In the genomic region with DNA sequence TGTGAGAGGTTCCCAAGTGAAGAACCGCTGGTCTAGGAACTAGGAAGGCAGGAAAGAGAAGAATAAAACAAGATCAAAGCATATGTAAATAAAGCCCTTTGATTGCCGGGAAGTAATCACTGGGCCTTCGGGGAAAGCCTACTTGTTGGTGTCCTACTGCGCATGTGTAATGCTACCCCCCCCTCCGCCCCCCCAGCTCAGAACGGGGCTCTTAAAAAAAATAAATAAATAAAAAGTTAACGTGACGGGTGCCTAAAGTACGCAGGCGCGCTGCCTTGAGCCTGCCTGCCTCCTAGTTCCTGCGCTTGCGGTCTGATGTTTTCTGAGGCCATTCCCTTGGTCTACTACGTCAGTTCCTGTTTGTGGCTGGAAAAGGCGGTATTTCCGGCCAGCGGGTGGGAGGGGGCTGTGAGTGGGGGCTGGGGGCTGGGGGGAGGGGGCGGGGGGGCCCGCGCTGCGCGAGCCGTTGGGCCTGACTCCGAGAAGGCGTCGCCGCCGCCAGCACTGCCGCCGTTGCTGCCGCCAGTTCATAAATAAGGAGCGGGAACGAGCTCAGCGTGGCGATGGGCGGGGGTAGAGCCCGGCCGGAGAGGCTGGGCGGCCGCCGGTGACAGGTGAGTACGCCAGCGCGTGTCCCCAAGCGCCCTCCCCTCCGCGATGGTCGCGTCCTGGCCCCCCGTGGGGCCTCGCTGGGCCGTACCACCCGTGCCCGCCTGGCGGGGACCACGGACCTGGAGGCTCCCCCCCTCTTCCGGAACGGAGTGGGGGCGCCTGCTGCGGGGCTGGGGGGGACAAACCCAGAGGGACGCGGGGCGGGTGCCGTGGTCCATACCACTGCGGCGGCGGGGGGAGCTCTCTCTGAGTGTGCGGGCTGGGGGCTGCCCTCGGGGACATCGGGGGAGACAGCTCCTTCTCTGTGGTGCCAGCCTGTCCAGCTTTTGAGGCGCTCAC, we compare ENCODE assay signal across 8 mouse cellular contexts. TPM values are rescaled to one million over a fixed set of nuclear protein-coding genes. Genes with fewer than 3 reads are reported as not detected.
DNase-seq lines count a peak whose midpoint lies in the region.

A gene (plus strand): TSS at position 287 of the 951 bp plus-strand sequence.

- intact Hi-C loops in left cerebral cortex, postnatal 14 days (cut with DNase I): loop anchor here (5.0 kb wide), 1 partner anchor 61 kb away; a partner anchor contains a TSS

- DNase-seq in adrenal gland, adult (ENCODE audit: inconsistent age in 2 of 2, low spot score in 1 of 2): peak; percentile 93 to 96
- peak; percentile 98 for DNase-seq in embryo, embryonic 10 days (ENCODE audit: low spot score)
- peak; percentile 78 for DNase-seq in gastrocnemius, postnatal 10 days
- DNase-seq in induced T-regulatory cell, adult 2 months (ENCODE audit: low read depth): peak; percentile 98
- DNase-seq in left cerebral cortex, postnatal 14 days (ENCODE audit: low spot score in 2 of 2): peak; percentile 93 to 98
- peak; percentile 98 for DNase-seq in mesoderm, embryonic 11.5 days (ENCODE audit: low read depth, low spot score)
- peak; percentile 91 to 95 for DNase-seq in right cerebral cortex, postnatal 36 days (ENCODE audit: low spot score in 2 of 2)
- DNase-seq in yolk sac, embryonic 10.5 days (ENCODE audit: low spot score): peak; percentile 96

RNA-seq across cellular contexts. Expression of the gene that starts here (rescaled TPM):
- total RNA-seq in gastrocnemius, postnatal 10 days (2021): 100 to 1,000 TPM; 128 to 134 TPM
- total RNA-seq in left cerebral cortex, postnatal 14 days (2021): 100 to 1,000 TPM; 114 to 147 TPM

Comparison
In these comparisons a context has a peak if more than half of its experiments do, and no peak if none do; other contexts are left out.
1. Peak in every context shown above with its lines: DNase-seq.